Mouse (Mus musculus): Measurements from ENCODE around the gene Atl2.

DNA sequence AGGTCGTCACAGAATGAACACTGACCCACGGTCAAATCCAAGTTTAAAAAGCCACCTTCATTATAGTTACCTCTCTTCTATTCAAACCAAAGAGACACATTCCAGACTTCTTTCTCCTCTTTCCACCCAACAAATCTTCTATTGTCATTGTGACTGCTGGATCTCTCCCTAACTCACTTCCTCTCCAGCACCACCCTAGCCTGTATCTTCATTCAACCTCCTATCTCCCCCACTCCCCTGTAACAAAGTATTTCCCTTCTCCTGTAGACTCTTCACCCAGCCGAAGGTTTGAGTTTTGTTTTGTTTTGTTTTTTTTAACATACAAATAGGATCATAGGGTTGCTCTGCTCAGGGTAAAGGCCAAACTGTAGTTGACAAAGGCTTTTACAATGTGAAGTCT is 1.7 kb upstream of the Atl2 start:
- TF ChIP-seq CTCF (IDR thresholded peaks at IDR 0.05; ENCODE audit: borderline replicate concordance, extremely low read depth, insufficient read depth, insufficient read length) (no peak), POLR2A (IDR thresholded peaks at IDR 0.05; ENCODE audit: borderline replicate concordance, extremely low read depth, insufficient read depth, insufficient read length, poor library complexity, severe bottlenecking) (no peak)

Data from brain, embryonic 14.5 days (tissue).